8 mouse cellular contexts compared by ENCODE assay signal in the genomic region with DNA sequence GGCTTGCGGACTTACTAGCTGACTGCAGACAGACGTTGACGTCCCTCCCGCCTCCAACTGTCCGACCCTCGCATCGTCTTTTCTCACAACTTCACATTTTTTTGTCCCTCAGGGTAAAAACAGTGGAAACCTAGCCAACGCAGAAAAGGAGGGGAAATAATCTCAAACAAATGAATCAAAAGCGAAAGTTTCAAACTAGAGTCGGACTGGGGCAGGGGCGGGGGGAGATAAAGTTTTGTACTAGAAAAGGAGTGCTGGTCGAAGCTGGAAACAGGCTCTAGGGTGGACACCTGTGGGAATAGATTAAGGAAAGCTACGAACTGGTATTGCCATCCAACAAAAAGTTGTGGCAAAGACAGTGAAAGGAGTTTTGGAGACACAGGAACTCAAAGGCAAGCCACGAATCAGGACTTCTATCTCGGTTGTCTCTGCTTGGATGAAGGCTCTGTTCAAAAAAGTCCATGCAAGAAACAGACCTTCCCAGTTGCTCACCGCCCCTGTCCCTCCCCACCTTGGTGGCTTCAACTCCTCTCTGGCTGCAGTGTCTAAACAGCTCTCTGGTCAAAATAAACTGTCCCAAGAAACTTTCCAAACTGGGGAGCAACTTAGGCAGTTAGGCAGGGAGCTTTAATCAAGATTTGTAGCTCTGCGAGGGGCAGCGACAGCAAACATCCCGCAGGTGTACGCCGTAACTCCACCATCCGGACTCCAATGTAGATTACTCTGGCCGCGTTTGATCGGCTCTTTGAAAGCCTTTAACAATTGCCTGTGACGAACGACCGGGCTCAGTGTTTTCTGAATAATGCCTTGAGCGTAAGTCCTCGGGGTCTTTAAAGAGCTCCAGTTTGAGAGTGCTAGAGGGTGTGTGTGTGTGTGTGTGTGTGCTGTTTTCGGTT. TPM values are rescaled to one million over a fixed set of nuclear protein-coding genes. Genes with fewer than 3 reads are reported as not detected.
A peak's percentile ranks its signal among the peaks of the same experiment; 100 is the strongest.
DNase-seq lines count a peak whose midpoint lies in the region; ATAC-seq and TF ChIP-seq lines count a peak whose summit lies in the region.

No protein-coding gene starts in this region.

- H3K36me3 ChIP-seq in lung, embryonic 14.5 days (ENCODE audit: insufficient read depth) = no peaks in the 10 kb centered on the region
- no peaks in the 10 kb centered on the region for H3K36me3 ChIP-seq in limb, embryonic 12.5 days
- no peaks in the 10 kb centered on the region for H3K36me3 ChIP-seq in small intestine, adult 2 months (ENCODE audit: control insufficient read depth, insufficient read depth, low read length)
- H3K36me3 ChIP-seq in thymus, adult 2 months (ENCODE audit: control insufficient read depth, insufficient read depth, low read length) = no peaks in the 10 kb centered on the region

- no peaks in the 10 kb centered on the region for H3K9me3 ChIP-seq in lung, embryonic 14.5 days (ENCODE audit: low read depth, low read length)
- no peaks in the 10 kb centered on the region for H3K9me3 ChIP-seq in limb, embryonic 12.5 days

- TF ChIP-seq CTCF in lung, embryonic 14.5 days (IDR thresholded peaks at IDR 0.05; ENCODE audit: low read depth) = no peak
- no peak for TF ChIP-seq CTCF in embryonic fibroblast, embryonic 13.5 days (IDR thresholded peaks at IDR 0.05; ENCODE audit: borderline replicate concordance, insufficient read depth, low read length)
- no peak for TF ChIP-seq CTCF in small intestine, adult 2 months (IDR thresholded peaks at IDR 0.05; ENCODE audit: extremely low read depth, insufficient read length, insufficient replicate concordance, low read depth, low read length)
- no peak for TF ChIP-seq CTCF in thymus, adult 2 months (IDR thresholded peaks at IDR 0.05; ENCODE audit: borderline replicate concordance, control insufficient read depth, extremely low read depth, insufficient read depth, low read length, poor library complexity)

- under 1% methylated on average over 31 of the region's 31 CpGs for WGBS in lung, embryonic 14.5 days
- under 1% methylated on average over 31 of the region's 31 CpGs for WGBS in limb, embryonic 12.5 days
- WGBS in small intestine, adult 2 months = 2% methylated on average over 31 of the region's 31 CpGs
- WGBS in thymus, adult 2 months = 3% methylated on average over 31 of the region's 31 CpGs

- peaks cover 100% of the 10 kb centered on the region for H3K27me3 ChIP-seq in lung, embryonic 14.5 days (ENCODE audit: insufficient read depth, low read length)
- peaks cover 96% of the 10 kb centered on the region for H3K27me3 ChIP-seq in limb, embryonic 12.5 days
- H3K27me3 ChIP-seq in small intestine, adult 2 months (ENCODE audit: control insufficient read depth, insufficient read depth, low read length) = peaks cover 38% of the 10 kb centered on the region
- H3K27me3 ChIP-seq in thymus, adult 2 months (ENCODE audit: control insufficient read depth, insufficient read depth, low read length) = peaks cover 14% of the 10 kb centered on the region; the same call in 1 of the 2 replicates

- H3K4me1 ChIP-seq in lung, embryonic 14.5 days (ENCODE audit: insufficient read depth) = no peaks in the 10 kb centered on the region
- H3K4me1 ChIP-seq in embryonic fibroblast, embryonic 13.5 days (ENCODE audit: control insufficient read depth, insufficient read depth, low read length) = no peaks in the 10 kb centered on the region
- peaks cover 13% of the 10 kb centered on the region for H3K4me1 ChIP-seq in limb, embryonic 12.5 days (replicated peaks)
- H3K4me1 ChIP-seq in small intestine, adult 2 months (ENCODE audit: control insufficient read depth, insufficient read depth, insufficient read length, low read length) = peaks cover 8% of the 10 kb centered on the region
- no peaks in the 10 kb centered on the region; the same call in 1 of the 2 replicates for H3K4me1 ChIP-seq in thymus, adult 2 months (replicated peaks; ENCODE audit: control insufficient read depth, insufficient read depth, low read length)

- no peak overlapping the region for H3K9ac ChIP-seq in lung, embryonic 14.5 days
- no peak overlapping the region for H3K9ac ChIP-seq in limb, embryonic 12.5 days (replicated peaks)

- no peak for TF ChIP-seq POLR2A in embryonic fibroblast, embryonic 13.5 days (IDR thresholded peaks at IDR 0.05; ENCODE audit: low read depth, low read length)
- no peak for TF ChIP-seq POLR2A in small intestine, adult 2 months (IDR thresholded peaks at IDR 0.05; ENCODE audit: low read depth, low read length)
- no peak for TF ChIP-seq POLR2A in thymus, adult 2 months (IDR thresholded peaks at IDR 0.05; ENCODE audit: control insufficient read depth, extremely low read depth, insufficient read depth, low read length, poor library complexity)

- peak overlapping the region; percentile 31 for H3K4me3 ChIP-seq in lung, embryonic 14.5 days (ENCODE audit: low read depth, low read length)
- peak overlapping the region; percentile 5 for H3K4me3 ChIP-seq in embryonic fibroblast, embryonic 13.5 days (ENCODE audit: insufficient read depth, low read length)
- H3K4me3 ChIP-seq in limb, embryonic 12.5 days (replicated peaks) = peak overlapping the region; percentile 26
- peak overlapping the region; percentile 32 for H3K4me3 ChIP-seq in small intestine, adult 2 months (ENCODE audit: low read depth, low read length)
- H3K4me3 ChIP-seq in thymus, adult 2 months (ENCODE audit: control insufficient read depth, insufficient read depth, low read length) = no peak overlapping the region

- ATAC-seq in lung, embryonic 14.5 days (ENCODE audit: insufficient read depth) = no peak
- ATAC-seq in limb, embryonic 12.5 days (ENCODE audit: insufficient number of reproducible peaks, insufficient read depth, low FRiP score, low TSS enrichment, low read depth) = no peak

- H3K4me2 ChIP-seq in lung, embryonic 14.5 days = peak overlapping the region; percentile 50
- H3K4me2 ChIP-seq in limb, embryonic 12.5 days = peak overlapping the region; percentile 47

- DNase-seq in lung, embryonic 14.5 days = peak; percentile 40
- no peak for DNase-seq in lung, adult 18-20 months
- no peak for DNase-seq in thymus, postnatal 10 days (ENCODE audit: low spot score in 2 of 2)
- DNase-seq in thymus, adult 2 months = no peak
- no peak for DNase-seq in kidney, adult 18-20 months

- H3K27ac ChIP-seq in lung, embryonic 14.5 days (ENCODE audit: low read depth) = peak overlapping the region; percentile 59
- no peak overlapping the region for H3K27ac ChIP-seq in embryonic fibroblast, embryonic 13.5 days (ENCODE audit: insufficient read depth, low read length)
- H3K27ac ChIP-seq in limb, embryonic 12.5 days = no peak overlapping the region
- H3K27ac ChIP-seq in small intestine, adult 2 months (ENCODE audit: insufficient read depth, low read depth, low read length) = no peak overlapping the region
- H3K27ac ChIP-seq in thymus, adult 2 months (ENCODE audit: control insufficient read depth, insufficient read depth, low read length) = no peak overlapping the region

RNA-seq across cellular contexts. Expression of a gene that starts 14.7 kb away (rescaled TPM):
- polyA plus RNA-seq in lung, embryonic 14.5 days (2014; fragmentation: Nextera tagmentation; extraction: Ambion mirVana) = 4.0 and 5.0 TPM in 2 replicates
- polyA plus RNA-seq in embryonic fibroblast, embryonic 13.5 days (2011; ENCODE audit: insufficient read length, low read depth, missing spikeins) = 0.63 and 0.84 TPM in 2 replicates
- 0.52 and 0.90 TPM in 2 replicates for polyA plus RNA-seq in limb, embryonic 12.5 days (2016; fragmentation: Nextera tagmentation; extraction: Ambion mirVana)
- 2.4 TPM in 1 of 2 replicates, not detected in the other for polyA plus RNA-seq in small intestine, adult 2 months (2012; rRNA removed)
- 0.08 and 0.19 TPM in 2 replicates for polyA plus RNA-seq in thymus, adult 2 months (2012; rRNA removed)
